Mouse (Mus musculus) intestine, embryonic 16.5 days (tissue): ENCODE results near the gene Stat5b. TPM values are rescaled to one million over a fixed set of nuclear protein-coding genes. Genes with fewer than 3 reads are reported as not detected.
"Not testable (repeated sequence)": the region's sequence is repeated elsewhere in the genome, so short reads cannot be mapped to it uniquely, and the experiment has no call there.

Experiments used
- ATAC-seq: fragments of 200-750 bp; cut with Nextera tagmentation; 2 replicates; pipeline ENCODE4 v1.8.0; 2017; ENCODE audit warnings: moderate TSS enrichment, moderate library complexity
- H3K27ac ChIP-seq: fragments of 300-500 bp; sonication (generic); 2 replicates; pipeline ENCODE4 v1.5.1; 2014; ENCODE audit warnings: mild to moderate bottlenecking, low read length
- H3K27me3 ChIP-seq: fragments of 300-500 bp; sonication (generic); replicated peaks from 2 replicates; pipeline ENCODE4 v1.6.1; 2014; ENCODE audit warnings: low read length, control low read depth, mixed read lengths; ENCODE audit not compliant: control insufficient read depth, insufficient read depth
- H3K36me3 ChIP-seq: fragments of 300-500 bp; sonication (generic); 2 replicates; pipeline ENCODE4 v1.6.1; 2014; ENCODE audit warnings: low read length, control low read depth; ENCODE audit not compliant: control insufficient read depth, insufficient read depth
- H3K4me1 ChIP-seq: fragments of 300-500 bp; sonication (generic); 2 replicates; pipeline ENCODE4 v1.6.1; 2014; ENCODE audit warnings: low read length, control low read depth, mixed read lengths; ENCODE audit not compliant: control insufficient read depth, insufficient read depth
- H3K4me2 ChIP-seq: fragments of 300-500 bp; sonication (generic); 2 replicates; pipeline ENCODE4 v1.6.1; 2014; ENCODE audit warnings: low read depth, low read length, control low read depth
- H3K4me3 ChIP-seq: fragments of 300-500 bp; sonication (generic); 2 replicates; pipeline ENCODE4 v1.5.1; 2014; ENCODE audit warnings: mild to moderate bottlenecking, low read length
- H3K9ac ChIP-seq: fragments of 300-500 bp; sonication (generic); 2 replicates; pipeline ENCODE4 v1.6.1; 2014; ENCODE audit warnings: low read depth, low read length
- H3K9me3 ChIP-seq: fragments of 300-500 bp; sonication (generic); 2 replicates; pipeline ENCODE4 v1.6.1; 2016; ENCODE audit warnings: low read length, control low read depth; ENCODE audit not compliant: control insufficient read depth
- WGBS: fragments of 180-500 bp; shearing (Covaris S2); extraction: QIAGEN DNeasy Blood & Tissue Kit; methylation state at CpG from one replicate; pipeline ENCODE4 v1.1.7; 2014; 5-methylcytosine and 5-hydroxymethylcytosine counted together
- polyA plus RNA-seq: library from polyadenylated mRNA; unstranded; fragments of >200 nt; fragmentation: Nextera tagmentation; extraction: Ambion mirVana; gene quantifications from 2 replicates; pipeline ENCODE4 v1.2.1, GENCODE M21; 2015

The Stat5b gene
- polyA plus RNA-seq, 1 experiment from 2014 or later: 22.8 TPM

DNA sequence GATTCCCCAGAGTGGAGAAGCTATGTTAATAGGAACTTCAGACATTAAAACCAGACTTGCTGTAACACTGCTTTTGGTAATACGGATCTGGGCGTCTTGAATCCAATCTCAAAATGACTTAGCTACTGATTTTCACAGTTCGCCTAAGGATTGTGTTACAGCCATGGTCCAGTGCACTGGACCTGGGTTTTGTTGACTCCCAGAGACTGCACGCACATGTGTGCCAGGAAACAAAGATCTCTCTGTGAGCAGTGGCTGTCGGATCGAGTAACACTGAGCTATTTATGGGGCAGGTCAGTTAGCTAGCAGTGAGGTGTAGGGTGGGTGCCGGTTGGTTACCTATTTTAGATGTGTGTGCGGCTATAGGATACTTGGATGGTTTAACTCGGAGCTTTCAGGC is 40.0 kb downstream of the Stat5b start:
- Histone ChIP-seq H3K4me1 (peaks cover 5% of the 10 kb centered on the region), H3K27me3 (no peaks in the 10 kb centered on the region), H3K27ac (no peak overlapping the region), H3K36me3 (no peaks in the 10 kb centered on the region), H3K9ac (no peak overlapping the region), H3K4me2 (no peak overlapping the region), H3K4me3 (no peak overlapping the region), H3K9me3 (no peaks in the 10 kb centered on the region)
- ATAC-seq: no peak
- WGBS: 84% methylated on average over 9 of the region's 9 CpGs

DNA sequence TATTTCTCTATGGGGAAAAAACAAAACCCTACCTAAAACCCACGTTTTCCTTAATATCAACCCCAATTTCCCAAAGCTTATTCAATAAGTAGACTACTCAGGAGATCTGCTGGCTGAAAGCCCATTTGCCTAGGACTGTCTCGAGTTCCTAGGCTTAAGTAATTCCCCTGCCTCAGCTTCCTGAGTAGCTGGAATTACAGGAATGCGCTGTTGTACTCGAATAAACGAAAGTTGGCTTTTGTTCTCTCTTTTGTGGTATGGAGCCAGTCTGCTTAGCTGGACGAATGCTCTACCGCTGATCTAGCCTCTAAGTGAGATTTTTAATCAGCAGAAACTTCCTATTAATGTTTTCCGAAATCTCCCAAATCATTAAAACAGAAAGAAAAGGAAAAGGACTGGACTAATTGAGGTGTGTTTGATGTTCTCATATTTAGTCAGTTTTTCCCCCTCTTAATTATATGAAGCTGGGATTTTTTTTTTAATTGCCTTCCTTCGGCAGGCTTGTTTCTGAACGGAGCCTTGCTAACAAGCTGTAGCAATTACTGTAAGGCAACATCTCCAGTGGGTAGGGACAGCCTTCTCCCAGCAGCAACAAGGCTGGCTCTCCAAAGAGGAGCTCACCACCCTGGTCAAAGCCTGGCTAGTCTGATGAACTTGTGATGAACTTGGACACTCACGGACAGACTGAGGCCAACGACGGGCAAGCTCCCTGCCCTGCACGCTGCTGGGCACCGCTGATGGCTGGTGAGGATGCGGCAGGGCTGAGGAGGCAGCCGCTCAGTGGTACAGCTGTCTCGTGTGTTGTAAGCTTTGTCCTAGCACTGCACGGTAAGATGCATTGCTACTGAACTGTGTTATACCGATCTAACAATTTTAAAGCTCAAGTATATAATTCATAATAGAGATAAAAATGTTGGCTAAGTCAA is 43.9 kb downstream of the Stat5b start:
- peaks cover 17% of the 10 kb centered on the region; the same call in 1 of the 2 replicates for H3K36me3 ChIP-seq
- 76% methylated on average over 20 of the region's 20 CpGs for WGBS

GRCm38 (mm10) chr11:100805535-100805934 is 45.0 kb downstream of the Stat5b start:
- no peak overlapping the region for H3K4me2 ChIP-seq
- WGBS: 78% methylated on average over 7 of the region's 7 CpGs
- no peak overlapping the region for H3K4me3 ChIP-seq
- H3K36me3 ChIP-seq: peaks cover 23% of the 10 kb centered on the region; the same call in 1 of the 2 replicates
- ATAC-seq: no peak
- no peak overlapping the region for H3K9ac ChIP-seq
- H3K4me1 ChIP-seq: no peaks in the 10 kb centered on the region; the same call in 1 of the 2 replicates
- no peaks in the 10 kb centered on the region for H3K27me3 ChIP-seq
- H3K9me3 ChIP-seq: no peaks in the 10 kb centered on the region
- no peak overlapping the region for H3K27ac ChIP-seq

More for the DNA sequence above, 43.9 kb downstream of the Stat5b start:
- ATAC-seq: no peak
- no peak overlapping the region for H3K4me3 ChIP-seq
- H3K4me1 ChIP-seq: no peaks in the 10 kb centered on the region; the same call in 1 of the 2 replicates
- no peak overlapping the region for H3K4me2 ChIP-seq
- no peak overlapping the region for H3K9ac ChIP-seq
- H3K9me3 ChIP-seq: no peaks in the 10 kb centered on the region
- no peak overlapping the region for H3K27ac ChIP-seq
- H3K27me3 ChIP-seq: no peaks in the 10 kb centered on the region

GRCm38 (mm10) chr11:100804409-100804808 is 46.1 kb downstream of the Stat5b start:
- no peaks in the 10 kb centered on the region for H3K9me3 ChIP-seq
- no peaks in the 10 kb centered on the region; the same call in 1 of the 2 replicates for H3K4me1 ChIP-seq
- H3K9ac ChIP-seq: no peak overlapping the region
- H3K27ac ChIP-seq: no peak overlapping the region
- no peak overlapping the region for H3K4me2 ChIP-seq
- no peaks in the 10 kb centered on the region for H3K27me3 ChIP-seq
- H3K36me3 ChIP-seq: peaks cover 23% of the 10 kb centered on the region; the same call in 1 of the 2 replicates
- no peak for ATAC-seq
- WGBS: 95% methylated on average over 10 of the region's 10 CpGs
- no peak overlapping the region for H3K4me3 ChIP-seq

- peaks cover 23% of the 10 kb centered on the region for H3K36me3 ChIP-seq
- no peak overlapping the region for H3K4me3 ChIP-seq
- no peak overlapping the region for H3K9ac ChIP-seq
- H3K4me1 ChIP-seq: no peaks in the 10 kb centered on the region
- H3K9me3 ChIP-seq: no peaks in the 10 kb centered on the region
- H3K27ac ChIP-seq: no peak overlapping the region
- 64% methylated on average over 5 of the region's 5 CpGs for WGBS
- no peaks in the 10 kb centered on the region for H3K27me3 ChIP-seq
- ATAC-seq: no peak
- H3K4me2 ChIP-seq: no peak overlapping the region
Observed at GRCm38 (mm10) chr11:100799426-100799825, 51.1 kb downstream of the Stat5b start.

DNA sequence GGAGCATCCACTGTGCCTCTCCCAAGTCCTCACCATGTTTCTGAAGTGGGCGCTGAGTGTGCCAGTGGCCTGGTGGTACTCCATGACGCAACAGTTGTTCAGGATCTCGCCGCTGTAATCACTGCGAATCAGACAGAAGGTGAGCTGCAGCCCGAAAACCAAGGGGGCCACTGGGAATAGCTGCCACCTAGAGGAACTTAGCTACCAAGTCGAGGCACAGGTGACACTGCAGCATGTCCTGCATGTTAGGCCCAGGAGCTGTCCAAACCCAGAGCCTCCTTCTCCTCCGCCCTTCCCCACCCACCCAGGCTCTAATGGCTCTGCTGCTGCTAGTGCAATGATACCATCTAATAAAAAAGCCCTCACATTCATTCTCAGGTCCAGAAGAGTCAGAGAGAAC is 53.9 kb downstream of the Stat5b start:
- 69% methylated on average over 8 of the region's 8 CpGs for WGBS
- H3K4me2 ChIP-seq: no peak overlapping the region
- H3K4me3 ChIP-seq: no peak overlapping the region
- H3K27ac ChIP-seq: no peak overlapping the region
- no peak for ATAC-seq
- H3K9ac ChIP-seq: no peak overlapping the region
- H3K36me3 ChIP-seq: peaks cover 10% of the 10 kb centered on the region
- no peaks in the 10 kb centered on the region for H3K27me3 ChIP-seq
- H3K9me3 ChIP-seq: no peaks in the 10 kb centered on the region
- H3K4me1 ChIP-seq: no peaks in the 10 kb centered on the region

DNA sequence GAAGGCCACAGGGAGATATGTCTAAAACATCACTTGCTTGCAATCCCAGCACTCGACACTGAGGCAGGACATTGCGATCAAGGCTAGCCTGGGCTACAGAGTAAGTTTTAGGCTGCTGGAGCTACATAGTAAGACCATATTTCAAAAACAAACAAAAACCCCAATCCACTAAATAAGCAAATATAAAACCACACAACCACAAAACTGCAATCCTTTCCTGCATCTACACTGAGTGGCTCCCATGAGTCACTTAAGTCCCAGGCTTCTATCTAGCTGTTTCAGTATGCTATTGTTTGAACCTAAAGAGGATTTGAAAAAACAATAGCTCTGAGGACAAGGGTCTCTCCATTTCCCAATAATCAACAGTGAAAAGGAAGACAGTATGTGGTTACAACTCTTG is 55.1 kb downstream of the Stat5b start:
- peaks cover 4% of the 10 kb centered on the region; the same call in 1 of the 2 replicates for H3K36me3 ChIP-seq
- no peak overlapping the region for H3K4me2 ChIP-seq
- no peak overlapping the region for H3K4me3 ChIP-seq
- no peaks in the 10 kb centered on the region for H3K9me3 ChIP-seq
- H3K27me3 ChIP-seq: no peaks in the 10 kb centered on the region
- no peak overlapping the region for H3K9ac ChIP-seq
- H3K4me1 ChIP-seq: no peaks in the 10 kb centered on the region
- H3K27ac ChIP-seq: no peak overlapping the region
- ATAC-seq: no peak
- WGBS: 92% methylated on average over 2 of the region's 2 CpGs

GRCm38 (mm10) chr11:100791457-100792049 is 59.0 kb downstream of the Stat5b start:
- ATAC-seq: no peak
- H3K27ac ChIP-seq: no peak overlapping the region
- H3K9me3 ChIP-seq: no peaks in the 10 kb centered on the region
- H3K27me3 ChIP-seq: no peaks in the 10 kb centered on the region
- H3K9ac ChIP-seq: no peak overlapping the region
- no peak overlapping the region for H3K4me2 ChIP-seq
- H3K4me1 ChIP-seq: no peaks in the 10 kb centered on the region
- H3K36me3 ChIP-seq: peaks cover 14% of the 10 kb centered on the region
- 88% methylated on average over 2 of the region's 2 CpGs for WGBS
- no peak overlapping the region for H3K4me3 ChIP-seq

- not testable (repeated sequence) for H3K4me3 ChIP-seq, H3K9ac ChIP-seq, H3K4me2 ChIP-seq, H3K9me3 ChIP-seq, ATAC-seq, H3K4me1 ChIP-seq, H3K27ac ChIP-seq, H3K27me3 ChIP-seq
- H3K36me3 ChIP-seq: peaks cover 12% of the 10 kb centered on the region
- WGBS: 88% methylated on average over 9 of the region's 9 CpGs
Observed at GRCm38 (mm10) chr11:100790644-100791043, 59.9 kb downstream of the Stat5b start.
